Mouse (Mus musculus) intestine, embryonic 14.5 days (tissue): Measurements from ENCODE around the gene 4930432K21Rik. TPM values are rescaled to one million over a fixed set of nuclear protein-coding genes. Genes with fewer than 3 reads are reported as not detected.

Source experiments
- ATAC-seq: fragments of 200-750 bp; cut with Nextera tagmentation; replicated peaks from 2 replicates; pipeline ENCODE4 v1.8.0; 2017; ENCODE audit warnings: low read depth, moderate number of reproducible peaks, moderate TSS enrichment, moderate library complexity; ENCODE audit not compliant: low FRiP score, low TSS enrichment
- DNase-seq: peaks from one replicate; pipeline ENCODE4 v3.0.0-alpha.2; 2018; ENCODE audit warnings: low spot score
- H3K27ac ChIP-seq: fragments of 300-500 bp; sonication (generic); 2 replicates; pipeline ENCODE4 v1.5.1; 2014; ENCODE audit warnings: low read depth, mild to moderate bottlenecking, control low read depth
- H3K27me3 ChIP-seq: fragments of 300-500 bp; sonication (generic); replicated peaks from 2 replicates; pipeline ENCODE4 v1.6.1; 2014; ENCODE audit warnings: low read length, control low read depth; ENCODE audit not compliant: control insufficient read depth, insufficient read depth
- H3K36me3 ChIP-seq: fragments of 300-500 bp; sonication (generic); 2 replicates; pipeline ENCODE4 v1.6.1; 2014; ENCODE audit warnings: low read length, control low read depth; ENCODE audit not compliant: control insufficient read depth, insufficient read depth
- H3K4me1 ChIP-seq: fragments of 300-500 bp; sonication (generic); replicated peaks from 2 replicates; pipeline ENCODE4 v1.6.1; 2014; ENCODE audit warnings: low read length, control low read depth, mixed read lengths; ENCODE audit not compliant: control insufficient read depth, insufficient read depth
- H3K4me2 ChIP-seq: fragments of 300-500 bp; sonication (generic); 2 replicates; pipeline ENCODE4 v1.6.1; 2014; ENCODE audit warnings: low read length
- H3K4me3 ChIP-seq: fragments of 300-500 bp; sonication (generic); 2 replicates; pipeline ENCODE4 v1.5.1; 2014; ENCODE audit warnings: low read depth, low read length, control low read depth, mixed read lengths
- H3K9ac ChIP-seq: fragments of 300-500 bp; sonication (generic); 2 replicates; pipeline ENCODE4 v1.6.1; 2014; ENCODE audit warnings: mild to moderate bottlenecking, low read length
- H3K9me3 ChIP-seq: fragments of 300-500 bp; sonication (generic); 2 replicates; pipeline ENCODE4 v1.6.1; 2016; ENCODE audit warnings: low read length, control low read depth; ENCODE audit not compliant: control insufficient read depth
- WGBS: fragments of 180-500 bp; shearing (Covaris S2); extraction: QIAGEN DNeasy Blood & Tissue Kit; methylation state at CpG from one replicate; pipeline ENCODE4 v1.1.7; 2014; 5-methylcytosine and 5-hydroxymethylcytosine counted together
- polyA plus RNA-seq: library from polyadenylated mRNA; unstranded; fragments of >200 nt; fragmentation: Nextera tagmentation; extraction: Ambion mirVana; gene quantifications from 2 replicates; pipeline ENCODE4 v1.2.1, GENCODE M21; 2014

4930432K21Rik gene
- polyA plus RNA-seq, 1 experiment from 2014 or later = 0.92 TPM

DNA sequence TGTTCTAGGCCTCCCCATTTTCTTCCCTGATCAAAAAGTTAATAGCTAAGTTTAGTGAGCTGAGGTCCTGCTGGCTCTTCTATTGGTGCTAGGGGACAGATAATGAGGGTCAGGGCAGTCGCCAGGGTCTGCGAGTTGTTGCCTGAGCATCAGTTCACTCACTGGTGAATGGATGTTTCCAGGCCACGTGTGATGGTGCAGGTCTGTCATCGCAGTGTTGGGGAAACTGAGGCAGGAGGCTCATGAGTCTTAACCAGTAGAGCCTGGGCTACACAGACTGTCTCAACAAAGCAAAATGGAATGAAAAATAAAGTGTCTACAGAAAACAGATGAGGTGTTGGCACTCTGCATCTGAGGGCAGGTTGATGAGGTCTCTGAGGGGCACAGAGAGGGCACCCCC, 51.0 kb downstream of the 4930432K21Rik start:
- H3K9ac ChIP-seq = peak overlapping the region; percentile 63; the same call in 1 of the 2 replicates
- H3K4me2 ChIP-seq = peak overlapping the region; percentile 56
- H3K27ac ChIP-seq = peak overlapping the region; percentile 99
- WGBS = 26% methylated on average over 4 of the region's 4 CpGs
- no peaks in the 10 kb centered on the region for H3K9me3 ChIP-seq
- no peaks in the 10 kb centered on the region for H3K36me3 ChIP-seq
- ATAC-seq (no peak), DNase-seq (no peak)
- H3K4me3 ChIP-seq = no peak overlapping the region
- H3K4me1 ChIP-seq = peaks cover 54% of the 10 kb centered on the region
- no peaks in the 10 kb centered on the region for H3K27me3 ChIP-seq

DNA sequence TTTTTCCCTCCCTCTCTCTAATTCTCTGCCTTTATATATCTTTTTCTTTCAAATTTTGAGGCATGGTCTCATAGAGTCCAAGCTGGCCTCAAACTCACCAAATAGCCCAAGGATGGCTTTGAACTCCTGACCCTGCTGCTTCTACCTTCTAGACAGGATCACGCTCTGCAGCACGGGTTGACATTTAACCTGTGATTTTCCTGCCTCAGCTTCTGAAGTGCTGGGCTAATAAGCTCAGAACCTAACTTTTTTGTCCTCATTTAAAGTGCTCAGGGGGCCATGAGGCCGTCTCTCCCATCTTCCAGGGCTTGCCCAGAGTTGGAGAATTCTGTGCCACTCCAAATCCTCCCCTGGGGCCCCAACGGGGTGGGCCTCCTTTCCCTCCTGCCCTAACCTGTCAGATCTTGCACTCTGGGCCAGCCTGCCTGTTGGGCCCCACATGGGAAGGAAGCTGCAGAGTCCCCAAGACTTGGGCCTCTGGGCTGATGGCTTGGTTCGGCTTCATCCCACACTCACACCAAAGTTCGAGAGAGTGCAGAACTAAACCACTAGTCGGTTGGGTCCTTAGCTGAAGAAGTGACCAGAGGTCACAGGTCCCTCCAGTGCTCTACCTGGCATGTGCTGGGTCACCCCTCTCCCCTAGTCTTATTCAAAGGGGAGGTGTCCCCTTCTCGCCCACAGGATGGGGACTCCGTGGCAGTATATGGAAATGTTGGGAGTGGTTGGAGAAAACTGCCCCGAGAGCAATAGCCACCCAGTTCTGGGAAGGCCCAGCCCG, 51.7 kb downstream of the 4930432K21Rik start:
- Histone ChIP-seq H3K4me1 (peaks cover 58% of the 10 kb centered on the region), H3K36me3 (no peaks in the 10 kb centered on the region; the same call in 1 of the 2 replicates), H3K27me3 (no peaks in the 10 kb centered on the region), H3K9ac (peak overlapping the region; percentile 82), H3K4me2 (peak overlapping the region; percentile 95; the same call in 1 of the 2 replicates), H3K27ac (peak overlapping the region; percentile 99), H3K9me3 (no peaks in the 10 kb centered on the region), H3K4me3 (no peak overlapping the region)
- ATAC-seq (no peak), DNase-seq (no peak)
- WGBS = 42% methylated on average over 11 of the region's 11 CpGs

DNA sequence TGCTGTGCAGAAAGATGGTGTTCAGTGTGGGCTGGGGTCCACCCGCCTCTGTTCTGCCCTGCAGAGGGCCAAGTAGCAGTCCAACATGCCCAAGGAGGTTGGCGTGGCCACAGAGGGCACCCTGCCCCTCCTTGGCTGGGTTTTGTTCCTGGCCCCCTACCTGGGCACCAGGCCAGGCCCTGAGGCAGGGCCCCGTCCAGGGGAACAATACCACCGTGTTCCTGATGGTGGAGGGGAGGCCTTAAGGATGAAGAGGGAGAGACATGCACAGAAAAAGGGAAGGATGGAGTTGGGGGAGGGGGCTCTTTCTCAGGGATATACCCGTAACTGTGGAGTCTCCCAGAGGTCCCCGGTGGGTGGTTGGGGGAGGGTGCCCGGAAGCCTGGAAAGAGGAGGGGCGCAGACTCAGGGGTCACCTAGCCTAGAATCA, 52.3 kb downstream of the 4930432K21Rik start:
- Histone ChIP-seq H3K27ac (peak overlapping the region; percentile 99), H3K9ac (peak overlapping the region; percentile 82), H3K4me1 (peaks cover 58% of the 10 kb centered on the region), H3K4me3 (peak overlapping the region; percentile 71), H3K36me3 (no peaks in the 10 kb centered on the region; the same call in 1 of the 2 replicates), H3K9me3 (no peaks in the 10 kb centered on the region), H3K27me3 (no peaks in the 10 kb centered on the region), H3K4me2 (peak overlapping the region; percentile 95)
- no peak for ATAC-seq
- WGBS = 32% methylated on average over 8 of the region's 8 CpGs
- DNase-seq = no peak

- Histone ChIP-seq H3K4me2 (peak overlapping the region; percentile 95), H3K36me3 (peaks cover 7% of the 10 kb centered on the region; the same call in 1 of the 2 replicates), H3K9ac (peak overlapping the region; percentile 82), H3K4me1 (peaks cover 58% of the 10 kb centered on the region), H3K27me3 (no peaks in the 10 kb centered on the region), H3K27ac (peak overlapping the region; percentile 99), H3K4me3 (peak overlapping the region; percentile 71), H3K9me3 (no peaks in the 10 kb centered on the region)
- peak; percentile 20; the same call in 1 of the 2 replicates for ATAC-seq
- DNase-seq = peak; percentile 80
- 5% methylated on average over 38 of the region's 70 CpGs for WGBS
Observed at GRCm38 (mm10) chr8:84200652-84201544, 53.1 kb downstream of the 4930432K21Rik start.

DNA sequence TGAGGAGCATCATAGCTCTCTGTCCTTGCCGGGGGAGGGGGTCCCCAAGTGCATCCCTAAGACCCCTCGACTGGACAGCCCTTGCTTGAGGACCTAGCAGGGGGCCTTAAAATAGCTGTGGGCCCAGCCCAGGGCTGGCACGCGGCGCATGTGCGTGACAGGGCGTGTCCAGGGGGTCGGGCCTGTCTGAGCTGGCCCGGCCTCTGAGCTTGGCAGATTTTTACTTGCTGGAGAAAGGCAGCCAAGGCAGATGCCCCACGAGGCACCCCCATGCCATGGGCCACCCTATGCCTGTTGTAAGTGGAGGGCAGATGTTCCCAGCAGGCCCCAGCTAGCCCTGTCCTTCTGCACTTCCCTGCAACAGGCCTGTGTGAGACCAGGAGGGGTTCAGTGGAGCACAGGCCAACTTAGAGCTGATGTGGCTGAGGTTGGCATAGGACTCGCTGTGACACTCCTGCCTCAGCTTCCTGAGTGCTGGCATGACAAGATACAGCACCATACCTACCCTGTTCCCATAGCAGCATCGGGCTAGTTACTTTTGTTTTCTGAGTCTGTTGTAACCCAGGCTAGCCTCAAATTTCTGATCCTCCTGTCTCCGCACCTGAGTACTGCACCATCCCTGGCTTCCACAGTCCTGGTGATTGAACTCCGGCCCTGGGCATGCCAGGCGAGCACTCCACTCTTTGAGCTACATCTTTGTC, 53.9 kb downstream of the 4930432K21Rik start:
- peak overlapping the region; percentile 99 for H3K27ac ChIP-seq
- 52% methylated on average over 15 of the region's 15 CpGs for WGBS
- no peak for ATAC-seq
- H3K9ac ChIP-seq = peak overlapping the region; percentile 82
- H3K4me2 ChIP-seq = peak overlapping the region; percentile 95
- H3K27me3 ChIP-seq = no peaks in the 10 kb centered on the region
- H3K4me3 ChIP-seq = peak overlapping the region; percentile 71
- peak; percentile 72 for DNase-seq
- peaks cover 58% of the 10 kb centered on the region for H3K4me1 ChIP-seq
- peaks cover 8% of the 10 kb centered on the region for H3K36me3 ChIP-seq
- no peaks in the 10 kb centered on the region for H3K9me3 ChIP-seq

GRCm38 (mm10) chr8:84202466-84202865, 54.6 kb downstream of the 4930432K21Rik start:
- peak overlapping the region; percentile 95 for H3K4me2 ChIP-seq
- peaks cover 62% of the 10 kb centered on the region for H3K4me1 ChIP-seq
- no peak for DNase-seq
- H3K27me3 ChIP-seq = no peaks in the 10 kb centered on the region
- no peak for ATAC-seq
- 88% methylated on average over 9 of the region's 9 CpGs for WGBS
- H3K4me3 ChIP-seq = peak overlapping the region; percentile 71
- no peaks in the 10 kb centered on the region for H3K9me3 ChIP-seq
- peak overlapping the region; percentile 91 for H3K27ac ChIP-seq
- peak overlapping the region; percentile 82; the same call in 1 of the 2 replicates for H3K9ac ChIP-seq
- H3K36me3 ChIP-seq = peaks cover 15% of the 10 kb centered on the region

GRCm38 (mm10) chr8:84202938-84203917, 55.4 kb downstream of the 4930432K21Rik start:
- H3K4me2 ChIP-seq = peak overlapping the region; percentile 95
- DNase-seq (peak; percentile 88), ATAC-seq (peak; percentile 38)
- peaks cover 63% of the 10 kb centered on the region for H3K4me1 ChIP-seq
- WGBS = 9% methylated on average over 34 of the region's 34 CpGs
- peak overlapping the region; percentile 91 for H3K27ac ChIP-seq
- no peaks in the 10 kb centered on the region for H3K27me3 ChIP-seq
- no peaks in the 10 kb centered on the region for H3K9me3 ChIP-seq
- peak overlapping the region; percentile 71 for H3K4me3 ChIP-seq
- peaks cover 15% of the 10 kb centered on the region for H3K36me3 ChIP-seq
- H3K9ac ChIP-seq = peak overlapping the region; percentile 66
